In genomic region chr16:55947266-55947665, GRCm38 (mm10) we compare ENCODE assay signal across 27 mouse cellular contexts. TPM values are rescaled to one million over a fixed set of nuclear protein-coding genes. Genes with fewer than 3 reads are reported as not detected.
A peak's percentile ranks its signal among the peaks of the same experiment; 100 is the strongest.
DNase-seq lines count a peak whose midpoint lies in the region; ATAC-seq lines count a peak whose summit lies in the region.
"Had no signal": no experiment of that assay in that cellular context is flagged by ENCODE, and none has a peak within 500 bp of the region (broad histone marks: within the 10 kb centered on the region; RNA-seq: fewer than 3 reads in every experiment).

No protein-coding gene starts in this region.

- no peaks in the 10 kb centered on the region for H3K4me1 ChIP-seq in midbrain, embryonic 11.5 days (ENCODE audit: control insufficient read depth, insufficient read depth, low read length)
- no peaks in the 10 kb centered on the region for H3K4me1 ChIP-seq in midbrain, embryonic 14.5 days (ENCODE audit: control insufficient read depth, insufficient read depth, low read length)
- H3K4me1 ChIP-seq: forebrain, embryonic 10.5 days; heart, embryonic 12.5 days; heart, embryonic 15.5 days had no signal

- no peaks in the 10 kb centered on the region for H3K9me3 ChIP-seq in midbrain, embryonic 11.5 days (ENCODE audit: control insufficient read depth, low read length)
- H3K9me3 ChIP-seq in midbrain, embryonic 14.5 days (ENCODE audit: control insufficient read depth, low read length) = no peaks in the 10 kb centered on the region
- H3K9me3 ChIP-seq: forebrain, embryonic 10.5 days; heart, embryonic 12.5 days; heart, embryonic 15.5 days had no signal

- ATAC-seq in midbrain, embryonic 11.5 days (ENCODE audit: low FRiP score) = no peak
- ATAC-seq in midbrain, embryonic 14.5 days (ENCODE audit: low FRiP score, low TSS enrichment) = no peak
- ATAC-seq: forebrain, embryonic 14.5 days; forebrain, postnatal 0 days; hindbrain, postnatal 0 days had no signal

- no peaks in the 10 kb centered on the region for H3K36me3 ChIP-seq in midbrain, embryonic 11.5 days (ENCODE audit: control insufficient read depth, insufficient read depth, low read length)
- H3K36me3 ChIP-seq in midbrain, embryonic 14.5 days (ENCODE audit: control insufficient read depth, insufficient read depth, low read length) = no peaks in the 10 kb centered on the region
- H3K36me3 ChIP-seq: forebrain, embryonic 10.5 days; heart, embryonic 12.5 days; heart, embryonic 15.5 days had no signal

- intact Hi-C loops in heart, postnatal 36 days (cut with DNase I) = no loop called here
- intact Hi-C loops in left cerebral cortex, postnatal 4 days (cut with DNase I) = no loop called here

- WGBS in midbrain, embryonic 11.5 days = 82% methylated on average over 3 of the region's 3 CpGs
- 72% methylated on average over 3 of the region's 3 CpGs for WGBS in midbrain, embryonic 14.5 days

- H3K9ac ChIP-seq in midbrain, embryonic 11.5 days (ENCODE audit: low read length) = no peak overlapping the region
- no peak overlapping the region for H3K9ac ChIP-seq in midbrain, embryonic 14.5 days (replicated peaks; ENCODE audit: low read length)
- H3K9ac ChIP-seq: forebrain, postnatal 0 days; heart, embryonic 12.5 days; heart, embryonic 15.5 days; hindbrain, embryonic 14.5 days had no signal

- no peaks in the 10 kb centered on the region for H3K27me3 ChIP-seq in midbrain, embryonic 11.5 days (ENCODE audit: control insufficient read depth, insufficient read depth, low read length)
- H3K27me3 ChIP-seq in midbrain, embryonic 14.5 days (ENCODE audit: control insufficient read depth, insufficient read depth, low read length) = no peaks in the 10 kb centered on the region
- H3K27me3 ChIP-seq: heart, embryonic 12.5 days; heart, embryonic 15.5 days had no signal

- DNase-seq in heart, adult 11 months = peak; percentile 27
- no peak for DNase-seq in heart, postnatal 36 days
- peak; percentile 70 for DNase-seq in midbrain, embryonic 11.5 days (ENCODE audit: low spot score, missing footprints)
- no peak for DNase-seq in midbrain, embryonic 14.5 days
- DNase-seq in thymus, postnatal 14 days = peak; percentile 2
- DNase-seq in thymus, postnatal 4 days = no peak
- DNase-seq in left cerebral cortex, postnatal 4 days = no peak
- DNase-seq in embryo, embryonic 10 days (ENCODE audit: low spot score) = no peak
- DNase-seq: adrenal gland, adult 8-10 months; adrenal gland, postnatal 25 days; B cell, adult 2 months; cerebellum, adult 11-12 months; cerebellum, adult 8-10 months; cerebellum, postnatal 10 days; cerebellum, postnatal 36 days; forebrain, postnatal 0 days; gastrocnemius, adult 2 months; gastrocnemius, postnatal 14 days; heart, adult 18-20 months; heart, postnatal 10 days; heart, postnatal 4 days had no signal

- H3K4me3 ChIP-seq in midbrain, embryonic 11.5 days (ENCODE audit: low read depth, low read length) = no peak overlapping the region
- H3K4me3 ChIP-seq in midbrain, embryonic 14.5 days (replicated peaks; ENCODE audit: low read depth, low read length) = no peak overlapping the region
- H3K4me3 ChIP-seq: forebrain, embryonic 10.5 days; gastrocnemius, adult 2 months; heart, embryonic 12.5 days; heart, embryonic 15.5 days had no signal

- no peak overlapping the region for H3K4me2 ChIP-seq in midbrain, embryonic 11.5 days
- no peak overlapping the region for H3K4me2 ChIP-seq in midbrain, embryonic 14.5 days (ENCODE audit: low read length)
- H3K4me2 ChIP-seq: heart, embryonic 12.5 days; heart, embryonic 15.5 days; hindbrain, embryonic 14.5 days had no signal

- no peak overlapping the region for H3K27ac ChIP-seq in midbrain, embryonic 11.5 days (ENCODE audit: low read depth, low read length)
- H3K27ac ChIP-seq in midbrain, embryonic 14.5 days (replicated peaks; ENCODE audit: low read depth, low read length) = no peak overlapping the region
- H3K27ac ChIP-seq: forebrain, embryonic 10.5 days; gastrocnemius, adult 2 months; heart, embryonic 15.5 days; hindbrain, embryonic 14.5 days; hindbrain, postnatal 0 days had no signal

RNA-seq across cellular contexts. Expression of gene Cep97, which starts 12.6 kb away (rescaled TPM):
- 1 to 10 TPM; 5.4 to 6.6 TPM for total RNA-seq in heart, postnatal 36 days (2021)
- polyA plus RNA-seq in midbrain, embryonic 11.5 days (2014; fragmentation: Nextera tagmentation; extraction: Ambion mirVana) = 18.3 and 19.7 TPM in 2 replicates
- 14.5 and 20.8 TPM in 2 replicates for polyA plus RNA-seq in midbrain, embryonic 14.5 days (2014; fragmentation: Nextera tagmentation; extraction: Ambion mirVana)
- 10 to 100 TPM in 1 of 2 experiments, 1 to 10 TPM in 1; 8.9 to 11.2 TPM for total RNA-seq in left cerebral cortex, postnatal 4 days (2021)

RNA-seq across cellular contexts. Expression of gene Rpl24, which starts 18.8 kb away (rescaled TPM):
- total RNA-seq in heart, postnatal 36 days (2021) = 100 to 1,000 TPM; 549 to 570 TPM
- polyA plus RNA-seq in midbrain, embryonic 11.5 days (2014; fragmentation: Nextera tagmentation; extraction: Ambion mirVana) = 842 and 869 TPM in 2 replicates
- 580 and 653 TPM in 2 replicates for polyA plus RNA-seq in midbrain, embryonic 14.5 days (2014; fragmentation: Nextera tagmentation; extraction: Ambion mirVana)
- total RNA-seq in left cerebral cortex, postnatal 4 days (2021) = 100 to 1,000 TPM; 527 to 578 TPM

RNA-seq across cellular contexts. Expression of gene Zbtb11, which starts 26.4 kb away (rescaled TPM):
- total RNA-seq in heart, postnatal 36 days (2021) = 10 to 100 TPM; 10.5 to 11.2 TPM
- polyA plus RNA-seq in midbrain, embryonic 11.5 days (2014; fragmentation: Nextera tagmentation; extraction: Ambion mirVana) = 15.9 TPM in 2 replicates
- polyA plus RNA-seq in midbrain, embryonic 14.5 days (2014; fragmentation: Nextera tagmentation; extraction: Ambion mirVana) = 20.5 and 24.4 TPM in 2 replicates
- total RNA-seq in left cerebral cortex, postnatal 4 days (2021) = 10 to 100 TPM; 29.1 to 31.8 TPM

RNA-seq across cellular contexts. Expression of gene Nxpe3, which starts 52.2 kb away (rescaled TPM):
- total RNA-seq in heart, postnatal 36 days (2021) = under 1 TPM; 0.38 to 0.72 TPM
- polyA plus RNA-seq in midbrain, embryonic 11.5 days (2014; fragmentation: Nextera tagmentation; extraction: Ambion mirVana) = 1.1 TPM in 2 replicates
- 1.6 and 1.7 TPM in 2 replicates for polyA plus RNA-seq in midbrain, embryonic 14.5 days (2014; fragmentation: Nextera tagmentation; extraction: Ambion mirVana)
- 1 to 10 TPM; 5.6 to 6.2 TPM for total RNA-seq in left cerebral cortex, postnatal 4 days (2021)

Comparison
In these comparisons a context has a peak if more than half of its experiments do, and no peak if none do; other contexts are left out.
1. DNase-seq: peak in heart, adult 11 months (single experiment), midbrain, embryonic 11.5 days (single experiment) and thymus, postnatal 14 days (single experiment); none in heart, postnatal 36 days (0 of 2), midbrain, embryonic 14.5 days (single experiment), thymus, postnatal 4 days (single experiment), left cerebral cortex, postnatal 4 days (single experiment) and embryo, embryonic 10 days (single experiment).